Mouse (Mus musculus) gastrocnemius, postnatal 25 days (tissue): ENCODE measurements around the gene Sh3glb2. TPM values are rescaled to one million over a fixed set of nuclear protein-coding genes. Genes with fewer than 3 reads are reported as not detected.

Experiments used
- DNase-seq: peaks from one replicate; pipeline ENCODE4 v3.0.0; 2022
- microRNA-seq, 2 experiments: library from miRNA; unstranded; fragments of <30 nt; microRNA quantifications; one replicate each; pipeline ENCODE4 v1.2.0; 2021; ENCODE audit warnings: borderline replicate concordance in 2 of 2
- total RNA-seq, 2 experiments: library from RNA; stranded (reverse); gene quantifications; 1 replicate in 1 of 2; 2 replicates in 1 of 2; pipeline ENCODE4 v1.2.3; 2021

Sh3glb2 gene
- total RNA-seq, 2 experiments from 2014 or later = 16.2 to 21.2 TPM

GRCm38 (mm10) chr2:30337179-30337578 lies 22.0 kb downstream of the Sh3glb2 start:
- DNase-seq = no peak

- no peak for DNase-seq
These were observed 22.8 kb downstream of the Sh3glb2 start for GRCm38 (mm10) chr2:30336174-30336915.

GRCm38 (mm10) chr2:30335324-30335723 lies 23.8 kb downstream of the Sh3glb2 start:
- DNase-seq = no peak

- DNase-seq = no peak
These were observed 30.3 kb downstream of the Sh3glb2 start for GRCm38 (mm10) chr2:30328791-30329190.

DNA sequence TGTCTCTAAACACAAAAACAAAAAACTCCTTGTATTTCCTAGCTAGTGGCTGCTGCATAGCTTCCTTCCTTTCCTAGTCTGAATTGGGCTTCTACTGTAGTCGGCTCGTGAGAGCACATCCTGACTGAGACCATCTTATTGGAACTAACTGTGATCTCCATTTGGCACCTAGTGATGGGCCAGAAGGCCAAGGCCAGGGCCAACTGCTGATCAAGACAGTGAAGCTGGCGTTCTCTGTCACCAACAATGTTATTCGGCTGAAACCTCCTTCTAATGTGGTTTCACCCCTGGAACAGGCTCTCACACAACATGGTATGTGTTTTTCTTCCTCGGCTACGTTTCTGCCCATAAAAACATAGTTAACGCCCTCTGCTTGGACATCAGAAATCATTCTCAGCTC lies 31.9 kb downstream of the Sh3glb2 start:
- no peak for DNase-seq

DNA sequence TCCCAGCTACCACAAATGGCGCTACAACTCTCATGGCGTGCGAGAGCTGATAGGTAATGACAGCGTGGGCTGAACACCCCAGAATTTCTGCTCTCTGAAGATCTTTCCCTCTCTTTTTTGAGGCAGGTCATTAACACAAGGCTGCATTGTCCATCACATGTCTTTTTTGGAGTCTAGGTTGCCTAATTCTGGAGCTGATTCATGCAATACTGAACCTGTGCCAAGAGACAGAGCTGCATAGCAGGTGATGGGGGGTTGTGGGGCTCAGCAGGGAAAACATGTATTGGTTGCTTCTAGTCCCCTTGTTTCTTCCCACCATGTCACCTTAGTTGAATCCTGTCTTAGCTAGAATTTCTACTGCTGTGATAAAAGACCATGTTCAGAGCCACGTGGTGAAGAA lies 33.8 kb downstream of the Sh3glb2 start:
- DNase-seq = no peak

- no peak for DNase-seq
These were observed 36.0 kb downstream of the Sh3glb2 start for GRCm38 (mm10) chr2:30323111-30323510.

- no peak for DNase-seq
These were observed 39.9 kb downstream of the Sh3glb2 start for GRCm38 (mm10) chr2:30319260-30319659.

GRCm38 (mm10) chr2:30316955-30317354 lies 42.2 kb downstream of the Sh3glb2 start:
- DNase-seq = no peak

GRCm38 (mm10) chr2:30316136-30316535 lies 43.0 kb downstream of the Sh3glb2 start:
- no peak for DNase-seq

DNA sequence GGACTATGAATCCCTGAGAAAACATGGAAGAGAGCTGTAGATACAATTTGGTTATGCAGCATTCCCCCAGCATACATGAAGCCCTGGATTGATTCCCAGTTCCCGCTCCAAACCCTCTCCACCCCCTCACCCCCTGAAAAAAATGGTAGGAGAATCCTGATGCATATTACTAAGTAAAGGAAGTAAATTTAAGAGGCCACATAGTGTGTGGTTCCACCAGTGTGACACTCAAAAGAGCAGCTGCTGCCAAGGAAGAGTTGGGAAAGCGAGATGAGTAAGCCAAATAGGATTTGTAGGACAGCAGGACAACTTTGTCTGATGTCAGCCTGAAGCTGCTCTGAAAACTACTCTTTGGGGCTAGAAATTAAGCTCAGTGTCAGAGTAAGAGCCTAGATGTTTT lies 47.7 kb downstream of the Sh3glb2 start:
- no peak for DNase-seq

DNA sequence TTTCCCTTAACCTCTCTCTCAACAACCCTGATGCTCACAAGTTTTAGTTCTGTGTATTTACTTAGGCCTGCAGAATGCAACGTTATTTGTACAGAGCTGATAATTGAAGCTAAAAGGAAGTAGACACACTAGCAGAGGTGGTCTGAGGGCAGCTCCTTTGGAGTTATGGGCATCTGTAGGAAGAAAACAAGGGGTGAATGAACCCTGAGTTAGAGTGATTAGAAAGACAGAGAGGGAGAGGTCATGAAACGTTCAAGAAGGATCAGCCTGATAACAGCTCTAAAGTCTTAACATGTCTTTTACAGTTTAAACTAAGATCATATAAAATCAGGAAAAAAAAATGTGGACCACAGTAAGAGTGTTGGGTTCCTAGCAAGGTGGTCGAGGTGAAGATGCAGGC lies 49.8 kb downstream of the Sh3glb2 start:
- DNase-seq = no peak

DNA sequence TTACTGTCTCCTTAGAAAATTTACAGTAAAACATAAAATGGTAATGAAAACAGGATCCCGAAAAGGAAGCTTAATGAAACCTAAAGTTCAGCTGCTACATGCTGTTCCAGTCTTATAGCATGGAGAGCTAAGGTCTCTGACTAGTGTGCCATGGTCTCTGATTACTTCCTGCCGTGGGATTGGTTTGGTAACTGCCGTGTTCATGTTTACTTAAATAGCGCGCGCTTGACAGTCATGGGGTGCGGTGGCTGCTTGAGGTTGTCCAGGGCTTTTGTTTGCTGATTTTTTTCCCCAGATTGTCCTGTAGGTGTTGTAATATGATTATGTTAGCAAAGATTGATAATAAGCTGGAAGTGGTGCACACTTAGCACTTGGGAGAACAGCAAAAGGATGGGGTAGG lies 53.0 kb downstream of the Sh3glb2 start:
- DNase-seq = no peak

DNA sequence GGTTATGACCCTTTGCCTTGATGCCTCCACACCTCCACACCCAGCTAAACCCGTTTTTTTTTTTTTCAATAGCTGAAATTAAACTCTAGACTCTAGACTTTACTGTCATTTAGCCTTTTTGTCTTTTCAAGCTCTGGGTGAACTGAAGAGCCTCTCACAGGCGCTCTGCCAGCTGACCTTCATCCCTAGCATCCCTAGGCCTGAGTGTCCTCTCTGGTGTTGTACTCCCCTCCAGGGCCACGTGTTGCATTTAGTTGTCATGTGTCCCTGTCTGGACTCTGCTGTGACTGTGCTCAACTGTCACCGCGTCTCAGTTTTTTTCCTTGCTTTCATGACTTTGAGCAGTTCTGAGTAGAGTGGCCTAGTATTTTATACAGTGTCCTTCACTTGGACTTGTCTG lies 59.2 kb downstream of the Sh3glb2 start:
- no peak for DNase-seq

DNA sequence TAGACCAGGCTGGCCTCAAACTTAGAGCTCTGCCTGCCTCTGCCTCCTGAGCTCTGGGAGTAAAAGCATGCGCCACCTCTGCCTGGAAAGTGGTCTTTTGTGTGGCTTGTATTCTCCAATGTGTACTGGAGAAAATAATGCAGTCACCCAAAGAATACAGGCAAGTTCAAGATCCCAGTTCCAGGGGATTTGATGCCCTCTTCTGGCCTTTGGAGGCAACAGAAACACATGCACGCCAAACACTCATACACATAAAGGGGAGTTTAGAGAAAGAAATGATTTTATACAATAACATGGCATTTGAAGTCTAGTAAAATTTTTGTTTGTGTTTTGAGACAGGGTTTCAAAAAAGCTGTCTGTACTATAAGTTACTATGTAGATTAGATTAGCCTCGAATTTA lies 59.6 kb downstream of the Sh3glb2 start:
- DNase-seq = no peak

Small RNA genes within 50 kb of the gene (microRNA-seq; reads per million reads assigned to microRNA genes)
- gene Gm47292 = 0 reads per million in 2 experiments

Other genes with a start within 250 kb of the Sh3glb2 start
- gene Zer1, start 234.8 kb downstream of the Sh3glb2 start, total RNA-seq = 10 to 100 TPM; 20.1 to 20.3 TPM
- gene Tbc1d13, start 225.6 kb downstream of the Sh3glb2 start, total RNA-seq = 10 to 100 TPM; 12.2 to 13.5 TPM
- gene Endog, start 187.8 kb downstream of the Sh3glb2 start, total RNA-seq = 10 to 100 TPM; 56.2 to 62.1 TPM
- 1 to 10 TPM; 4.3 to 4.8 TPM for gene Spout1, start 180.9 kb downstream of the Sh3glb2 start, total RNA-seq
- gene Kyat1, start 153.5 kb downstream of the Sh3glb2 start, total RNA-seq = 10 to 100 TPM; 22.9 to 24.6 TPM
- gene Lrrc8a, start 121.6 kb downstream of the Sh3glb2 start, total RNA-seq = 10 to 100 TPM; 16.2 to 17.1 TPM
- gene Gm28035, start 118.8 kb downstream of the Sh3glb2 start, total RNA-seq = 1 to 10 TPM in 1 of 2 experiments, under 1 TPM in 1; 0.64 to 1.2 TPM
- 10 to 100 TPM in 1 of 2 experiments, 1 to 10 TPM in 1; 8.4 to 19.5 TPM for gene Phyhd1, start 93.1 kb downstream of the Sh3glb2 start, total RNA-seq
- not detected for gene Gm28038, start 78.3 kb downstream of the Sh3glb2 start, total RNA-seq
- 10 to 100 TPM; 18.2 to 20.0 TPM for gene Dolk, start 73.0 kb downstream of the Sh3glb2 start, total RNA-seq
- 1 to 10 TPM; 7.8 to 9.9 TPM for gene Nup188, start 72.9 kb downstream of the Sh3glb2 start, total RNA-seq
- 10 to 100 TPM; 22.8 to 23.8 TPM for gene Miga2, start 4.9 kb upstream of the Sh3glb2 start, total RNA-seq
- 1 to 10 TPM; 5.2 to 6.8 TPM for gene Dolpp1, start 32.9 kb upstream of the Sh3glb2 start, total RNA-seq
- gene Crat, start 56.5 kb upstream of the Sh3glb2 start, total RNA-seq = 100 to 1,000 TPM; 315 to 363 TPM
- 10 to 100 TPM; 67.1 to 68.5 TPM for gene Ptpa, start 56.7 kb upstream of the Sh3glb2 start, total RNA-seq
- 1 to 10 TPM; 2.1 to 2.5 TPM for gene Ier5l, start 114.9 kb upstream of the Sh3glb2 start, total RNA-seq
- gene Cstad, start 235.7 kb upstream of the Sh3glb2 start, total RNA-seq = 1 to 10 TPM; 2.3 TPM